Mouse (Mus musculus) heart, adult 2 months (tissue): ENCODE results near the gene Fbxo7.

Experiments
- CTCF ChIP-seq: fragments of 200-600 bp; IDR thresholded peaks from 2 replicates; pipeline ENCODE4 v1.8.1; 2022; ENCODE audit warnings: antibody characterized with exemption, mild to moderate bottlenecking, moderate library complexity
- EP300 ChIP-seq: fragments of 200-500 bp; IDR thresholded peaks from 2 replicates; pipeline ENCODE4 v1.6.1; 2011; ENCODE audit warnings: low read depth, low read length, control low read depth; ENCODE audit not compliant: insufficient read depth

GRCm38 (mm10) chr10:86017781-86018180 lies 4.0 kb upstream of the Fbxo7 start:
- TF ChIP-seq EP300 (no peak), CTCF (no peak)
